Mouse (Mus musculus): Measurements from ENCODE around the gene Cd247.

Cd247 gene

GRCm38 (mm10) chr1:165864864-165865795, 76.6 kb downstream of the Cd247 start:
- H3K27me3 ChIP-seq (ENCODE audit: control insufficient read depth, insufficient read depth, low read length, poor library complexity, severe bottlenecking), result no peaks in the 10 kb centered on the region
- no peak for DNase-seq (ENCODE audit: low read depth, low spot score)
- peaks cover 4% of the 10 kb centered on the region; the same call in 1 of the 2 replicates for H3K36me3 ChIP-seq (ENCODE audit: control insufficient read depth, insufficient read depth, low read length, poor library complexity, severe bottlenecking)

- no peak for DNase-seq (ENCODE audit: low read depth, low spot score)
- Histone ChIP-seq H3K27me3 (ENCODE audit: control insufficient read depth, insufficient read depth, low read length, poor library complexity, severe bottlenecking) (no peaks in the 10 kb centered on the region), H3K36me3 (ENCODE audit: control insufficient read depth, insufficient read depth, low read length, poor library complexity, severe bottlenecking) (peaks cover 4% of the 10 kb centered on the region; the same call in 1 of the 2 replicates)
Measured at GRCm38 (mm10) chr1:165866630-165867280, 78.3 kb downstream of the Cd247 start.

- no peaks in the 10 kb centered on the region for H3K27me3 ChIP-seq (ENCODE audit: control insufficient read depth, insufficient read depth, low read length, poor library complexity, severe bottlenecking)
- no peak for DNase-seq (ENCODE audit: low read depth, low spot score)
- H3K36me3 ChIP-seq (ENCODE audit: control insufficient read depth, insufficient read depth, low read length, poor library complexity, severe bottlenecking), result peaks cover 5% of the 10 kb centered on the region; the same call in 1 of the 2 replicates
Measured at GRCm38 (mm10) chr1:165868659-165869058, 80.2 kb downstream of the Cd247 start.

GRCm38 (mm10) chr1:165874645-165875044, 86.2 kb downstream of the Cd247 start:
- Histone ChIP-seq H3K27me3 (ENCODE audit: control insufficient read depth, insufficient read depth, low read length, poor library complexity, severe bottlenecking) (no peaks in the 10 kb centered on the region), H3K36me3 (ENCODE audit: control insufficient read depth, insufficient read depth, low read length, poor library complexity, severe bottlenecking) (peaks cover 19% of the 10 kb centered on the region)
- no peak for DNase-seq (ENCODE audit: low read depth, low spot score)

GRCm38 (mm10) chr1:165875520-165876284, 87.2 kb downstream of the Cd247 start:
- Histone ChIP-seq H3K27me3 (ENCODE audit: control insufficient read depth, insufficient read depth, low read length, poor library complexity, severe bottlenecking) (no peaks in the 10 kb centered on the region), H3K36me3 (ENCODE audit: control insufficient read depth, insufficient read depth, low read length, poor library complexity, severe bottlenecking) (peaks cover 20% of the 10 kb centered on the region)
- no peak for DNase-seq (ENCODE audit: low read depth, low spot score)

GRCm38 (mm10) chr1:165878751-165879150, 90.3 kb downstream of the Cd247 start:
- no peak for DNase-seq (ENCODE audit: low read depth, low spot score)
- peaks cover 22% of the 10 kb centered on the region for H3K36me3 ChIP-seq (ENCODE audit: control insufficient read depth, insufficient read depth, low read length, poor library complexity, severe bottlenecking)
- no peaks in the 10 kb centered on the region for H3K27me3 ChIP-seq (ENCODE audit: control insufficient read depth, insufficient read depth, low read length, poor library complexity, severe bottlenecking)

GRCm38 (mm10) chr1:165882146-165882900, 93.8 kb downstream of the Cd247 start:
- peak; percentile 11 for DNase-seq (ENCODE audit: low read depth, low spot score)
- H3K36me3 ChIP-seq (ENCODE audit: control insufficient read depth, insufficient read depth, low read length, poor library complexity, severe bottlenecking), result peaks cover 15% of the 10 kb centered on the region
- no peaks in the 10 kb centered on the region for H3K27me3 ChIP-seq (ENCODE audit: control insufficient read depth, insufficient read depth, low read length, poor library complexity, severe bottlenecking)

- no peaks in the 10 kb centered on the region for H3K27me3 ChIP-seq (ENCODE audit: control insufficient read depth, insufficient read depth, low read length, poor library complexity, severe bottlenecking)
- H3K36me3 ChIP-seq (ENCODE audit: control insufficient read depth, insufficient read depth, low read length, poor library complexity, severe bottlenecking), result peaks cover 19% of the 10 kb centered on the region
- DNase-seq (ENCODE audit: low read depth, low spot score), result peak; percentile 8
Measured at GRCm38 (mm10) chr1:165891686-165892085, 103.2 kb downstream of the Cd247 start.

- Histone ChIP-seq H3K27me3 (ENCODE audit: control insufficient read depth, insufficient read depth, low read length, poor library complexity, severe bottlenecking) (no peaks in the 10 kb centered on the region), H3K36me3 (ENCODE audit: control insufficient read depth, insufficient read depth, low read length, poor library complexity, severe bottlenecking) (peaks cover 7% of the 10 kb centered on the region)
- DNase-seq (ENCODE audit: low read depth, low spot score), result no peak
Measured at GRCm38 (mm10) chr1:165903596-165903995, 115.1 kb downstream of the Cd247 start.

GRCm38 (mm10) chr1:165908153-165908552, 119.7 kb downstream of the Cd247 start:
- DNase-seq (ENCODE audit: low read depth, low spot score), result no peak
- H3K36me3 ChIP-seq (ENCODE audit: control insufficient read depth, insufficient read depth, low read length, poor library complexity, severe bottlenecking), result peaks cover 9% of the 10 kb centered on the region
- no peaks in the 10 kb centered on the region for H3K27me3 ChIP-seq (ENCODE audit: control insufficient read depth, insufficient read depth, low read length, poor library complexity, severe bottlenecking)

- DNase-seq (ENCODE audit: low read depth, low spot score), result no peak
- peaks cover 10% of the 10 kb centered on the region for H3K36me3 ChIP-seq (ENCODE audit: control insufficient read depth, insufficient read depth, low read length, poor library complexity, severe bottlenecking)
- H3K27me3 ChIP-seq (ENCODE audit: control insufficient read depth, insufficient read depth, low read length, poor library complexity, severe bottlenecking), result no peaks in the 10 kb centered on the region
Measured at GRCm38 (mm10) chr1:165908806-165909205, 120.3 kb downstream of the Cd247 start.

- peaks cover 10% of the 10 kb centered on the region for H3K36me3 ChIP-seq (ENCODE audit: control insufficient read depth, insufficient read depth, low read length, poor library complexity, severe bottlenecking)
- no peaks in the 10 kb centered on the region for H3K27me3 ChIP-seq (ENCODE audit: control insufficient read depth, insufficient read depth, low read length, poor library complexity, severe bottlenecking)
- DNase-seq (ENCODE audit: low read depth, low spot score), result no peak
Measured at GRCm38 (mm10) chr1:165909471-165909870, 121.0 kb downstream of the Cd247 start.

GRCm38 (mm10) chr1:165913720-165914415, 125.4 kb downstream of the Cd247 start:
- DNase-seq (ENCODE audit: low read depth, low spot score), result peak; percentile 57
- Histone ChIP-seq H3K36me3 (ENCODE audit: control insufficient read depth, insufficient read depth, low read length, poor library complexity, severe bottlenecking) (peaks cover 13% of the 10 kb centered on the region), H3K27me3 (ENCODE audit: control insufficient read depth, insufficient read depth, low read length, poor library complexity, severe bottlenecking) (no peaks in the 10 kb centered on the region)

- Histone ChIP-seq H3K27me3 (ENCODE audit: control insufficient read depth, insufficient read depth, low read length, poor library complexity, severe bottlenecking) (no peaks in the 10 kb centered on the region), H3K36me3 (ENCODE audit: control insufficient read depth, insufficient read depth, low read length, poor library complexity, severe bottlenecking) (peaks cover 13% of the 10 kb centered on the region)
- DNase-seq (ENCODE audit: low read depth, low spot score), result no peak
Measured at GRCm38 (mm10) chr1:165914416-165914801, 125.9 kb downstream of the Cd247 start.

All from splenic B cell, adult 2 months (primary cell).